Mouse (Mus musculus) CH12.LX (cell line): Measurements from ENCODE around the gene Ppara. TPM values are rescaled to one million over a fixed set of nuclear protein-coding genes. Genes with fewer than 3 reads are reported as not detected.
A peak's percentile ranks its signal among the peaks of the same experiment; 100 is the strongest.

Experiments used
- DNase-seq: peaks from one replicate; pipeline ENCODE4 v3.0.0-alpha.2; 2013; ENCODE audit errors: extremely low read depth
- H3K27ac ChIP-seq: 2 replicates; pipeline ENCODE4 v1.5.1; 2012; ENCODE audit warnings: low read depth, mild to moderate bottlenecking, control low read depth, moderate library complexity; ENCODE audit not compliant: insufficient read depth
- H3K27me3 ChIP-seq: replicated peaks from 2 replicates; pipeline ENCODE3; 2012; ENCODE audit warnings: inconsistent platforms
- H3K36me3 ChIP-seq, 2 experiments: replicated peaks in 1 of 2; 2 replicates each; pipeline versions ENCODE3 to v1.6.1; 2012; ENCODE audit warnings: inconsistent platforms in 1 of 2, low read length in 1 of 2, mild to moderate bottlenecking in 1 of 2, mixed read lengths in 1 of 2, moderate library complexity in 1 of 2; ENCODE audit not compliant: control insufficient read depth in 1 of 2, insufficient read depth in 1 of 2
- H3K4me1 ChIP-seq, 2 experiments: 2 replicates each; pipeline ENCODE4 v1.6.1; 2012; ENCODE audit warnings: inconsistent platforms in 1 of 2, moderate library complexity in 1 of 2; ENCODE audit not compliant: insufficient read depth in 2 of 2, control insufficient read depth in 1 of 2
- H3K4me2 ChIP-seq: 2 replicates; pipeline ENCODE4 v1.6.1; 2012; ENCODE audit warnings: low read depth, mild to moderate bottlenecking, control low read depth; ENCODE audit not compliant: poor library complexity, insufficient read depth, severe bottlenecking
- H3K4me3 ChIP-seq, 3 experiments: fragments of 150-350 bp in 1 of 3; sonication (generic) in 1 of 3; replicated peaks in 1 of 3; 2 replicates each; pipeline versions ENCODE3 to v1.5.1; 2011 to 2012; ENCODE audit warnings: low read depth in 2 of 3, low read length in 2 of 3, mild to moderate bottlenecking in 2 of 3, moderate library complexity in 2 of 3, control low read depth in 1 of 3, improper control_type of control experiment in 1 of 3, inconsistent platforms in 1 of 3, mixed read lengths in 1 of 3; ENCODE audit not compliant: poor library complexity in 1 of 3
- H3K79me2 ChIP-seq: replicated peaks from 2 replicates; pipeline ENCODE4 v1.6.1; 2012; ENCODE audit warnings: mild to moderate bottlenecking, moderate library complexity; ENCODE audit not compliant: control insufficient read depth, poor library complexity, insufficient read depth, severe bottlenecking; ENCODE audit errors: extremely low read depth
- H3K9ac ChIP-seq: 2 replicates; pipeline ENCODE4 v1.6.1; 2012; ENCODE audit warnings: low read depth, mild to moderate bottlenecking, control low read depth, moderate library complexity; ENCODE audit not compliant: insufficient read depth
- H3K9me3 ChIP-seq: replicated peaks from 2 replicates; pipeline ENCODE3; 2012; ENCODE audit warnings: low read length, inconsistent platforms, mixed read lengths
- CHD1 ChIP-seq: IDR thresholded peaks from 2 replicates; pipeline ENCODE4 v1.6.1; 2012; ENCODE audit warnings: low read depth, low read length, improper control_type of control experiment, inconsistent platforms
- CTCF ChIP-seq, 2 experiments: IDR thresholded peaks in 1 of 2; conservative IDR thresholded peaks in 1 of 2; 2 replicates each; pipeline ENCODE4 v1.5.1; 2011 to 2012; ENCODE audit warnings: low read depth in 2 of 2, low read length in 2 of 2, improper control_type of control experiment in 1 of 2, inconsistent platforms in 1 of 2, mild to moderate bottlenecking in 1 of 2, moderate library complexity in 1 of 2
- E2F4 ChIP-seq: IDR thresholded peaks from 2 replicates; pipeline ENCODE4 v1.6.1; 2011; ENCODE audit warnings: low read depth, low read length, improper control_type of control experiment; ENCODE audit not compliant: insufficient replicate concordance
- GABPA ChIP-seq: IDR thresholded peaks from 2 replicates; pipeline ENCODE4 v1.6.1; 2012; ENCODE audit warnings: low read depth, low read length, improper control_type of control experiment, inconsistent platforms; ENCODE audit not compliant: insufficient replicate concordance
- HCFC1 ChIP-seq: IDR thresholded peaks from 2 replicates; pipeline ENCODE4 v1.6.1; 2012; ENCODE audit warnings: low read depth, mild to moderate bottlenecking, inconsistent platforms, low read length, improper control_type of control experiment
- JUN ChIP-seq: IDR thresholded peaks from 2 replicates; pipeline ENCODE4 v1.6.1; 2011; ENCODE audit warnings: low read depth, mild to moderate bottlenecking, low read length, improper control_type of control experiment, moderate library complexity; ENCODE audit not compliant: insufficient read depth
- JUND ChIP-seq: conservative IDR thresholded peaks from 2 replicates; pipeline ENCODE4 v1.6.1; 2011; ENCODE audit warnings: low read depth, low read length, improper control_type of control experiment
- KAT2A ChIP-seq: IDR thresholded peaks from 2 replicates; pipeline ENCODE4 v1.6.1; 2012; ENCODE audit warnings: low read length, improper control_type of control experiment, inconsistent platforms; ENCODE audit not compliant: insufficient replicate concordance
- MAFK ChIP-seq: IDR thresholded peaks from 2 replicates; pipeline ENCODE4 v1.6.1; 2011; ENCODE audit warnings: low read length, improper control_type of control experiment; ENCODE audit not compliant: insufficient replicate concordance
- MAX ChIP-seq: IDR thresholded peaks from 2 replicates; pipeline ENCODE4 v1.6.1; 2011; ENCODE audit warnings: low read length, improper control_type of control experiment
- MYC ChIP-seq: IDR thresholded peaks from 2 replicates; pipeline ENCODE4 v1.6.1; 2011; ENCODE audit warnings: low read depth, mild to moderate bottlenecking, improper control_type of control experiment, low read length
- POLR2A ChIP-seq: IDR thresholded peaks from 2 replicates; pipeline ENCODE4 v1.6.1; 2011; ENCODE audit warnings: low read depth, mild to moderate bottlenecking, improper control_type of control experiment, low read length
- RAD21 ChIP-seq: IDR thresholded peaks from 2 replicates; pipeline ENCODE4 v1.6.1; 2011; ENCODE audit warnings: low read depth, mild to moderate bottlenecking, low read length, improper control_type of control experiment, moderate library complexity
- TBP ChIP-seq: conservative IDR thresholded peaks from 2 replicates; pipeline ENCODE4 v1.6.1; 2011; ENCODE audit warnings: low read depth, low read length, improper control_type of control experiment
- USF1 ChIP-seq: IDR thresholded peaks from 2 replicates; pipeline ENCODE4 v1.6.1; 2014; ENCODE audit warnings: low read depth, mild to moderate bottlenecking, inconsistent platforms, low read length, improper control_type of control experiment
- ZC3H11A ChIP-seq: IDR thresholded peaks from 2 replicates; pipeline ENCODE4 v1.6.1; 2012; ENCODE audit warnings: low read depth, mild to moderate bottlenecking, inconsistent platforms, low read length, improper control_type of control experiment
- ZMIZ1 ChIP-seq: IDR thresholded peaks from 2 replicates; pipeline ENCODE4 v1.6.1; 2012; ENCODE audit warnings: low read depth, mild to moderate bottlenecking, inconsistent platforms, low read length, improper control_type of control experiment
- dilution Hi-C: fragments of 300-500 bp; cut with MboI; formaldehyde crosslinking; loops from 2 replicates; pipeline ENCODE4 v1.14.3; 2020; ENCODE audit warnings: low sequenced_read_pairs; ENCODE audit not compliant: extremely low pct_unique_long_range_greater_than_20kb, extremely low pct_ligation_motif_present
- in situ Hi-C: fragments of 300-500 bp; cut with MboI; formaldehyde crosslinking; loops from 3 replicates; pipeline ENCODE4 v1.14.3; 2019; ENCODE audit warnings: low sequenced_read_pairs, low pct_ligation_motif_present, low pct_unique_long_range_greater_than_20kb, mixed read lengths
- polyA plus RNA-seq: library from polyadenylated mRNA; unstranded; fragments of >175 nt; gene quantifications from 2 replicates; pipeline ENCODE4 v1.2.1, GENCODE M21; 2012; ENCODE audit warnings: low read depth; ENCODE audit not compliant: insufficient read length
- total RNA-seq, 2 experiments: library from RNA; depleted of rRNA; stranded (reverse); fragments of 300-350 nt in 1 of 2; fragments of >200 nt in 1 of 2; gene quantifications; 2 replicates each; pipeline ENCODE4 v1.2.3; 2012 to 2014

Gene Ppara
- total and polyA plus RNA-seq, 3 experiments = not detected

DNA sequence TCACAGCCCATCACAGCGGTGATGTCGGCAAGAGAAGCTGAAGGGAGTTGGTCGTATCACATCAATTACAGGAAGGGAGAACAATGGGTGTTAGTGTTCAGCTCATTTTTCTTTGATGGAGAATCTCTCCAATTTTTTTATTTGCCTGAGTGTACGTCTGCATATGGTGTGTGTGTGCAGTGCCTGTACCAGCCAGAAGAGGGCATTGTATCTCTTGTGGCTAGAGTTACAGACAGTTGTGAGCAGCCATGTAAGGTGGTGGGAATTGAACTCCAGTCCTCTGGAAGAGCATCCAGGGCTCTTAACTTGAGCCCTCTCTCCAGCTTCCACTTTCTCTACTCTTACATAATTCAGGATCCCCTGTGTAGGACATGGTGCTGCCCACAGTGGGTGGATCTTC lies 48.4 kb downstream of the Ppara start:
- TF ChIP-seq MAX (no peak), CTCF (conservative IDR thresholded peaks at IDR 0.05 in 1 of 2, IDR thresholded peaks at IDR 0.05 in 1 of 2; ENCODE audit: low read depth in 2 of 2, low read length in 2 of 2) (peak; percentile 6 to 33; a peak in 2 of 4 replicates), KAT2A (no peak)
- H3K27me3 ChIP-seq = peaks cover 29% of the 10 kb centered on the region
- no peak overlapping the region for H3K4me2 ChIP-seq
- in situ Hi-C loops = no loop called here
- H3K79me2 ChIP-seq = no peaks in the 10 kb centered on the region
- no peak overlapping the region for H3K9ac ChIP-seq
- no peaks in the 10 kb centered on the region for H3K4me1 ChIP-seq
- dilution Hi-C loops = no loop called here
- peaks cover 5% of the 10 kb centered on the region for H3K9me3 ChIP-seq
- no peak overlapping the region for H3K4me3 ChIP-seq
- H3K36me3 ChIP-seq = no peaks in the 10 kb centered on the region
- H3K27ac ChIP-seq = no peak overlapping the region
- DNase-seq = no peak

DNA sequence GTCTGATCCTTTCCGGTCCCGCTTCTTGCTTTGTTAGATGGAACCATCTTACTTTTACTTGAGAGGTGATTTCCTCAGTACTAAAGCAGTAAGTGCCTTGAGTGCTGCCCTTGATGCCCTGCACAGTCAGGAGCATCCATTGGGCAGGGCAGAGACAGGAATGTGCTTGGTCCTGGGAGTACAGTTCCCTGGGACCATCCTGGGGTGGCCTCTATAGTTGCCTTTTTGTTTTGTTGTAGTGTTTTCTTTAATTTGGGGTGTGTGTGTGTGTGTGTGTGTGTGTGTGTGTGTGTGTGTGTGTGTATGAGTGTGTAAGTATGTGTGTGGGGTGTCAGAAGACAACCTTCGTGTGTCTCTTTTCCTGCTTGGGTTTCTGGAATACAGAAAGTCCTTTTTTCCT lies 49.6 kb downstream of the Ppara start:
- no peak for TF ChIP-seq JUN
- no peak for TF ChIP-seq USF1
- no peak for TF ChIP-seq MYC
- TF ChIP-seq E2F4 = no peak
- TF ChIP-seq CHD1 = no peak
- no peak overlapping the region for H3K4me2 ChIP-seq
- H3K36me3 ChIP-seq = no peaks in the 10 kb centered on the region
- H3K4me1 ChIP-seq = peaks cover 6% of the 10 kb centered on the region in 2 experiments; a peak in 3 of 4 replicates
- H3K9me3 ChIP-seq = peaks cover 5% of the 10 kb centered on the region
- no peak overlapping the region for H3K9ac ChIP-seq
- H3K79me2 ChIP-seq = no peaks in the 10 kb centered on the region
- H3K27ac ChIP-seq = no peak overlapping the region
- dilution Hi-C loops (no loop called here), in situ Hi-C loops (no loop called here)
- H3K27me3 ChIP-seq = peaks cover 38% of the 10 kb centered on the region
- no peak overlapping the region for H3K4me3 ChIP-seq
- no peak for DNase-seq

DNA sequence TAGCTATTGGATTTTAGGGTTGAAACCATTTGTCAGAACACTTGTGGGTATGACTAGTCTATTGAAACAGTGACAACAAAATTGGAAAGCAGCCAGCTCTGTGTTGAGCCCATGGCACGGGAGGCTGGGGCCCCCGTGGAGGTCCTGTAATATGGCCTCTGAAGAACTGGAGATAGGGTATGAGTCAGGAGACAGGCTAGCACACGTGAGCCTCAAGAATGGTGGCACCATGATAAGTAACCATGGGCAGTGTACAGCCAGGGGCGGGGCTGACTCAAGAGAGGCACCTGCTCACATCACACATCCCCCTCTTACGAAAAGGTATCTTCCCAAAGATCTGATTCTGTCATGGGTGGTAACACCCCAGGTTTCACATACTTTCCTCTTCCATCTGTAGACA lies 51.9 kb downstream of the Ppara start:
- H3K9me3 ChIP-seq = peaks cover 5% of the 10 kb centered on the region
- TF ChIP-seq RAD21 = no peak
- TF ChIP-seq HCFC1 = no peak
- TF ChIP-seq USF1 = no peak
- no peak for TF ChIP-seq TBP
- TF ChIP-seq MYC = no peak
- TF ChIP-seq MAFK = no peak
- TF ChIP-seq GABPA = no peak
- no peak for TF ChIP-seq ZMIZ1
- TF ChIP-seq MAX = no peak
- TF ChIP-seq POLR2A = no peak
- TF ChIP-seq CHD1 = no peak
- TF ChIP-seq JUND = no peak
- no peak for TF ChIP-seq ZC3H11A
- dilution Hi-C loops = no loop called here
- H3K4me1 ChIP-seq = peaks cover 6% of the 10 kb centered on the region in 2 experiments; a peak in 3 of 4 replicates
- no peak overlapping the region for H3K4me2 ChIP-seq
- no peak overlapping the region for H3K27ac ChIP-seq
- H3K4me3 ChIP-seq = no peak overlapping the region
- peaks cover 38% of the 10 kb centered on the region for H3K27me3 ChIP-seq
- H3K79me2 ChIP-seq = no peaks in the 10 kb centered on the region
- no peak for DNase-seq
- H3K9ac ChIP-seq = no peak overlapping the region
- in situ Hi-C loops = no loop called here
- H3K36me3 ChIP-seq = no peaks in the 10 kb centered on the region
